Mouse (Mus musculus) heart, adult 8-10 months (tissue): ENCODE data around the gene Map3k12. TPM values are rescaled to one million over a fixed set of nuclear protein-coding genes. Genes with fewer than 3 reads are reported as not detected.

Experiments
- DNase-seq: peaks from one replicate; pipeline ENCODE4 v3.0.0; 2022; ENCODE audit warnings: low spot score
- total RNA-seq, 4 experiments: library from RNA; stranded (reverse); gene quantifications; 2 replicates each; pipeline ENCODE4 v1.2.4; 2022

Map3k12 gene
- total RNA-seq, result 1 to 10 TPM; 1.7 to 2.8 (median 2.3) TPM

DNA sequence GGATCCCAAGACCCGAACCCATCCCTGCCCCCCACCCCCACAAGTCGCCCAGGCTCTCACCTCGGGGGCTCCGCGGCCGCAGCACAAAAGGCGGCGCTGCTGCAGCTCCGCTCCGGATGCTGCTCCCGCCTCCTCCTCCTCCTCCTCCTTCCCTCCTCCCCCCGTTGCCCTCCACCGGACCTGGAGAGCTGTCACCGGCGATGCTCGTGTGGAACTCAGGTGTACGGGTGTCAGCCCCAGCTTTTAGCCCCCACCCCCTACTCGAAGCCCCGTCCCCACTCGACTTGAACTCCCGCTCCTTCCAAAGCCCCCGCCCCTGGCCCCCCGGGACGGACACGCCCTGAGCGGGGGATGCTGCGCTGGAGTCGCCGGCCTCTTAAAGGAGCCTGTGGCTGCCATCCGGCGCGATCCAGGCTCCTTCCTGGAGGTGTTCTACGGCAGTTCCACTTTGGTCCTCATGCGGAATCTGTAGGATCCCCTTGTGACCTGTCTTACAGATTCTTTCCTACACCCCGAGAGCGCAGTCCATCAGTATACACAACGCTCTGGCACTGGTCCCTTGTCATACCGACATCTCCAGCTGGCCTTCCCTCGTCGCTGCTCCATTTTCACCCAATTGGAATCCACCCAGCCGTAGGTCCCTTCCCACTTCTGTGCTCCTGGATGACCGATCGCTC is at the start of gene Map3k12:
TSS of gene Map3k12 (minus strand) at position 337 of the 677 bp plus-strand sequence.
- peak; percentile 64 for DNase-seq

DNA sequence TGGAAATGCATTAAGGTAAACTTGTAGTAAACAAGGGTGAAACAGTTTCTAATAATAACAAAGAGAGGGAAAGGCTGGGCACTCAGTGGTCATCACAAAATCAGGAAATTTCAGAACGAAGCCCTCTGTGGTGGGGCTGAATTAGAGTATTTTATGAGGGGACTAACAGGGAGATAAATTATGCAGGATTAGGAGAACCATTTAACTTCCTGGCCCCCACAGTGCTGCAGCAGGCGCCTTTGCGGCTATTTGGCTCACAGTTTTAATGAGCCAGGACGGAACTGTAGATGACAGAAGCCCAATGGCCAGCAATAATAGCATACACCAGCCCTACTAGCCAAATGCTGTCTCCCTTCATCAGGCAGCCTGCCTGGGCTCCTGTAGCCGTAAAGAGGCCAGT is 46.8 kb upstream of the Map3k12 start:
- no peak for DNase-seq

DNA sequence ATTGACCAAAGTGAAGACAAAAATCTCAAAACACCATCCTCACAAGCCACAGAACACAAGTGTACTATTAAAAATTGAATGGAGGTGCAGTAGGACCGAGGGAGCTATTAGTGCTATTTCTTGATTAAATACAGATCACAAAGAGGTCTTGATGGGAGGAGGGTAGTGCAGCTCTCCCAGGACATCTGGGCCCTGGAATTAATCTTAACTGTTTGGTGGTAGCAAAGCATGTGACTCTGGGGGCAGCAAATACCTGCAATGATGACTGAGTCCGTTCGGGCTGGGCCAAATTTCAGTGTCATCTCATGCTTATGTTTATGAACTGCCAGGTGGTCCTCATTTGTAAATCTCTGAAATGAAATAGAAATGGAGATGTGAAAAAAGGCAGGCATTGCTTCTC is 46.2 kb upstream of the Map3k12 start:
- no peak for DNase-seq

DNA sequence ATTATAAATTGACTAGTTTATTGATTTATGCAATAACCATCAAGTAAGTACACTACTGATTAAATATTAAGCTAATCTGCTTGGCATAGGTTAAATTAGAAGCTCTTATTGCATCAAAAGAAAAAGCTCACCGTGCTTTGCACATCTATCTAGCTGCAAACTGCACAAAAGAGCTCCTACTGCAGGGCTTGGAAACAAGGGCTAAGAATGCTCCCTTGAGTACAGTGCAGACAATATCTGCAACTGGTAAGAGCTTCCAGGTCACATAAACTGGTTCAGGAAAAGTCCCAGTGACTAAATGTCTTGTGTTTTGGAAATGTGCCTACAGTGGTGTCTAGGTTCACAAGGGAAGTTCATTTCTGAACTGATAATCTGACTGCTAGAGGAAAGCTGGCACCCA is 45.6 kb upstream of the Map3k12 start:
- DNase-seq, result no peak

DNA sequence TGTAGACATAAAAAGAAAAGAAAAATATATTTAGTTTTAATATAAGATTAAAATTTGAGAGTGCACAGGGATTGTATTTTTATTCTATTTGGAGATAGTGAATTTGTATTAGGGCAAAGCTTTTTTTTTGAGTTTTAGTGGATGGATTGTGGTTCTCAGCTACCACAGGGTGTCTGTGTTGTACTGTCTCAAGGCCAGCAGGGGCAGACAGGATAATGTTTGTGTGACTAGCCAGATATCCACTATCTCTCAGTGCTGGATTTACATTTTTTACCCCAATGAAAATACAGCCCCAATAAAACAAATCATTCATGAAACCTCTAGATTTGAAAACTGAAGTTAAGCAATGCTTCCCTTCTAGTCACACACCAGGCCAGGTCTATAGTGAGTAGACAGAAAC is 40.7 kb upstream of the Map3k12 start:
- DNase-seq, result no peak

DNA sequence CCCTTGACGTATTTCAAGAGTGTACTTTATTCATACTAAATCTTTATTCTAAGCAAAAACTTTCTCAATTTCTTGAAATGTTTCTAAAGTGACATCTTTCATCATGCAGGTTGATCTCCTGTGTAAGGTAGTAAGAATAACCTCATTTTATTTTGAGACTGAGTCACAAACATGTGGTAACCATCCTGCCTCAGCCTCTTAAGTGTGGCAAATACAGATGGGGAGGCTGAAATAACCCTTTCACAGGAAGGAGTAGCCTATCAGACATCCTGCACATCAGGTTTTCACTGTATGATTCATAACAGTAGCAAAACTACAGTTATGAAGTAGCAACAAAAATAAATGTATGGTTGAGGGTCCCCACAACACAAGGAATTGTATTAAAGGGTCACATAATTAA is 38.7 kb upstream of the Map3k12 start:
- DNase-seq, result no peak

DNA sequence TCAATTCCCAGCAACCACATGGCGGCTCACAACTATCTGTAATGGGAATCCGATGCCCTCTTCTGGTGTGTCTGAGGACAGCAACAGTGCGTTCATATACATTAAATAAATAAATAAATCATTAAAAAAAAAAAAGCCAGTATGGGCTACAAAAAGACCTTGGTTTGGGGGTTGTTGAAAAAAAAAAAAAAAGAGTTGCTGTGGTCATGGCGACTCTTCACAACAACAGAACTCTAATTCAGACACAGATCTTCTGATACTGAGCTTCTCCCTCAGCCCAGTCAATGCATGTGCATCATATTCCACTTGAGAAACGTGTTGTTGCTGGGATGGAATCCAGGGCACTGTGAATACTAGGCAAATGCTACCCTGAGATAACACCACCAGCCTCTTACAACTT is 35.7 kb upstream of the Map3k12 start:
- no peak for DNase-seq

DNA sequence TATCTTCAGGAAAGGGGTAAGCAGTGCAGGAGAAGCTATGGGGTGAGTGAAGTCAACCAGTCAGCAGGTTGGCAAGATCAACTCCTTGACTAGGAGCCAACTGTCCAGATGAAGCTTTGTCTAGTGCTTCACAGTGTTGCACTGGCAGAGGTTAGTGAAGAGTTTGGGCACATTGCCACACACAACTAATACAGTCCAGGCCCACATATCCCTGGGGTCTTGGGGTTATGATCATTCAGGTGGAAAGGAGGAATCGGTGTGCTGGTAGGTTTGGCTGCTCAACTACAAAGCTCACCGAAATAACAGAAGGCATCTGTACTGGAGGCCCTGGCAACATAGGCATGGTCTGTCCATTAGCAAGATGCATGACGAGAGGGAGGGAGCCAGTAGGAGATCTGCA is 30.6 kb upstream of the Map3k12 start:
- peak; percentile 51 for DNase-seq

DNA sequence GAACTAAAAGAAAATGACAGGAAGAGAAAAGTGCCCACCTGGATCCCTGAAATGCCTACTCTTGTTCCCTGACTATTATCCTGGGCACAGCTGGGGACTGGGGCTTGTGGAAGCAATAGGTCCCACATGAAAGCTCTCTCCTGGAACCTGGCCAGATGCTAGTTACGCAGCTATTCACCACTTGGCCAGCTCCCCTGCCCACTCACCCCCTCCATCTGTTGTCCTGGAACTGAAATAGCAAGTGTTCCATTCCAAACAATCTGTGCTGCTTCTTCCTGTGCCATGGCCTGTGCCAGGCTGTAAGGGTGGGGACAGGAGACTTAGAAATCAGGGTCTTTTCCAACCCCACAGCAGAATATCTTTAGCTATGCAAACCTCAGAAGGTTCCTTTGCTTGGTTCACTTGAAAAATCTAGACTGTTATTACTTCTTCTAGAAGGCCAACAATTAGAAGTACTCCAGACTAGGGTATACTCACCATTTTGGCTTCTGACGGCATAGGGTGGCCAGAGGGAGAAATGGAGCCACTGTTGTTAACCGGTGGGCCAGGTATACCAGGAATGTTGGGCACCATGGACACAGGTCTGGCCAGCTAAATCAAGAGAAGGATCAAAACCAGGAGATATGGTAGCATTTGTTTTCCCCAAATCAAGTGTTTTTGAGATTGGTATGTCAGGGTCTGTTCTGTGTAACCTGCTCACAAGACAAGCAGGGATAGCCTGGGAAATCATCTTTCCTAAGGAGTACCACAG is 30.0 kb upstream of the Map3k12 start:
- peak; percentile 77 for DNase-seq

DNA sequence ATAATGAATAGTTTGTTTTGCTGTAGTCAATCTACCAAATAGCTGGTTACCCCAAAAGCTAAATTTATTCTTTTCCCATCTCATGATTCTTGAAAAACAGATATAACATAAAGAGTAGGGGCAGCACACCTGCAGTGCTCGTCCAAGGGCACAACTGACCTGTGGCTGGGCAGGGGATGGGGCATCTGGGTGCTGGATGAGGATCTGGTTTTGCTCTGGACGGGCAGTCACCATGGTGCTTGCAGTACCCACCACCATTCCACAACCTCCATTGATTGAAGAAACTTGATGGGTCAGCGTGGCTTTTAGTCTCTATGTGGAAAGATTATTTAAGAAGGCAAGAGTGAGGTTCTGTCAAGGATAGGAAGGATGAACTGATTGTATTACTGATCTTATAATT is 29.4 kb upstream of the Map3k12 start:
- DNase-seq, result no peak

DNA sequence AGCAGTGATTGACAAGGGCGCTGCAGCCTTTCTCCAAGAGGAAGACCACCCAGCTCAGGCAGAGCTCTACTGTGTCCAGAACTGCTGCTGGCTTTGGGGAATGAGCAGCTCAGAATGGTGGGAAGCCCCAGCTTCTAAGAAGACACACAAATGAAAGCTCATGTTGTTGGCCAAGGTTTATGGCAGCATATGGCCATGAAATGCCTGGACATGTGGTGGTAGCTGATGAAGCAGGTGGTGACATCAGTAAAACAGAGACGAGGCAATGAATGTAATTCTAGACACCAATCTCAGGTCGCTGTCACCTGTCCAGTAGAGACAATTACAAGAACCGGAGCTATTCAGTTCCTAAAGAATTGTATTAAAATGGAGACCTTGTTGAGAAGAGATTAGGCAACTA is 27.9 kb upstream of the Map3k12 start:
- DNase-seq, result no peak

DNA sequence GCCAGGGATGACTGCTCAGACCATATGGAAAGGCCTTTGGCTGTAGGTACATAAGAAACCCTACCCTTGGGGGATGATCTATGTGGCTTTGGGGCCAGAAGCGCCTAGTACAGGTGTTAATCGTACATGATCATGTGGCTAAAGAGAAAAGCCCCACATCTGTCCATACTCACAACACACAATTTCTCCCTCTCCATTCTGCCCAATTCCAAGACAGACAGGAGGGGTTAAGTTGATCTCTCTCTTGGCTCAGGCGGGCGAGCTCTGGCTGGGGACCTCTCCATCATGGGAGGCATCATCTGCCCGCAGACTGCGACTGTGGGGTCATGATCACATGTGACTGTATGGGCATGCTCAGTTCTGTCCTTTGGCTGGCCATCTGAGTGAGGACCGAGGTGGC is 17.1 kb upstream of the Map3k12 start:
- no peak for DNase-seq

DNA sequence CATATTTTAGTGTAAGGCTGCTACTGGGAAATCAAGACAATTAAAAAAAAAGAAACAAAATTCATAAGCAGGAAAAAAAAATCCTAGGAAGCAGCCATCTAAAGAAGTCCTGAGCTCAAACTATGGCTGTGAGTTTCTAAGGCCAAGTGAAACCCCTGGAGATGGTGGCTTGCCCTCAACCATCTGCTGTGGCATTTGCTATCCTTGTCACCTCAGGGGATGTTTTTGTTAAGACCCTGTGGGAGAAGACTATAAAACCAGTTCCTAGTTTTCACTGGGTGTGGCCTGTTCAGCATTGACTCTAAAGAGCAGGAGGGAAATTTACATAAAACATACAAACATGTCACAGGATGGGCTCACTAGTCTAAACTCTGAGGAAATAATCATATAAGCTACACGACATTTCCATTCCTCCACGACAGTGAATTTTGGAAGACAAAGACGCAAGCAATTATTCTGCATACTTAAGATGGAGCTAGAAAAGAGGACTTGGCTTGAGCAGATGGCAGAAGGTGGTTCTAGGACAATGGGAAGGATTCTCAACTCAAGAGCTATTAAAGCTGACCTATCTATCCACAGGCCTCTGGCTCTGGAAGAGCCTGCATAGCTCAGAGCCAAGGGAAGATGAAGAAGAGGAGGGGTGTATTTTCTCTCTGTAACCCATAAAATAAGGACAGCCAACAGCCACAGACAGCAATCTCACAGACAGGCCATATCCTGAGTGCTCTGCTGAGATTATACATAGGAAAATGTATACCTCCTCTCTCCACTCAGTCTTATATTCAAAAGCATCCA is 15.4 kb upstream of the Map3k12 start:
- DNase-seq, result no peak

DNA sequence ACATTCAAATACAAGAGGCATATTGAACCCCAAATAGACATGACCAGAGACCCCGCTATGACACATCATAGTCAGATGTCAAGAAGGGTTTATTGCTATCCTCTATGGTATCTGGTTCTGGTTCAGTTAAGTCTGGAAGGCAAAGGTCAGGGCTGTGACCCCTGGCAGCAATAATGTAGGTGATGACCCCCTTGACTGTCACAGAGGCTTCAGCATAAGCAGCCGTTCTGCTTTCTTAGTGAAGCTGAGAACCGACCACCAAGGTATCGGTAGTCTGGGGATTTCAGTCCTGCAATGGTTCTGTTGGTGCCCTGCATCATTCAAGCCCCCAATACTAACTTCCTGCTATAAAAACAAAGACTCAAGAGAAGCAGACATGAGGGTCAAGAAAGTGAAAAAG is 14.7 kb upstream of the Map3k12 start:
- DNase-seq, result no peak

DNA sequence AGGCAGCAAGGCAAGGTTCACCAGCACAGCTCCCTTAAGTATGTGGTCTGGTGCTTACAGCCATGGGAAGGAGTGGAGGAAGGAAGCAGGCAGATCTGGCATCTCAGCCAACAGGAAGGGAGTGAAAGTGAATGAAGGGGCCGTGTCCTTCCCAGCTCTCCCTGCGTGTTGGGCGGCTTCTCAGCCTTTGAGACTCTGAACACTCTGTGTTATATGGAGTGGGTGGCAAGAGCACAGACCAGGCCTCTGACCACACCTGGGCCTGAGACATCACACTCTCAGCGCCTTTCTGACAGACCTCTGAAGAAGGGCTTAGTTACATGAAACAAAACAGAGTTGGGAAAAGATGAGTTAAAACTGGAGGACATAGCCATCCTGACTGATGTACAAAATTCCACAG is 13.7 kb upstream of the Map3k12 start:
- DNase-seq, result no peak

DNA sequence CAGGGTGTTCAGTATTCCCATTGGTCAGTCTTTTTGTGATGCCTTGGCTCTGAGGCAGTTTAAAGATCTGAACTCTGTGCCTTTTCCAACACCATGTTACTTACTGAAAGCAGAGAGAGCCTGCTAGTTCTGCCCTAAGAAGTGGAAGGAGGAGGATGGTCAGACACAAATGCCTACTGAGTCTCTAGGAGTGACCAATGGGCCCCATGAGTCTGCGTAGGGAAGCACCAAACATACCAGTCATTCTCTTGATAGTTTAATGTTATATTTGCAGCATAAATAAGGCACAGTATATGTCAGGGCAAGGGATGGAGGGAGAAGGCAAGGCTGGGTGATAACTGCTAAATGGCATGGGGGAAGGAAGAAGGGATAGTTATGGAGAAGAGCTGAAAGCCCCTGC is 11.5 kb upstream of the Map3k12 start:
- no peak for DNase-seq

DNA sequence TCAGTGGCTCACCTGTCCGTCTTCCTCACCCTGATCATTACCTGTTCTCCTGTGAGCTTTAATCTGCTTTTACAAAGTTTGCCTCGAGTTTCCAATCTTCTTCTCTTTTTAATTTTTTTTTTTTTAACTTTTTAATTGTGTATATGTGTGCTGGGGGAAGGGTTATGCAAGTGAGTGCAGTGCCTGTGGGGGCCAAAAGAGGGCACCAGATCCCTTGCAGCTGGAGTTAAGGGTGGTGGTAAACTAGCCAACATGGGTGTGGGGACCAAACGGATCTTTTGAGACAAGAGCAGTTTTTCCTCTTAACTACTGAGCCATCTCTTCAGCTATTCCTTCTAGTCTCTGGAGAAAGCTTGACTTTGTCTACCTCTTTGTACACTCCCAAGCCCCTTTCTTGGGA is 11.1 kb upstream of the Map3k12 start:
- DNase-seq, result no peak

DNA sequence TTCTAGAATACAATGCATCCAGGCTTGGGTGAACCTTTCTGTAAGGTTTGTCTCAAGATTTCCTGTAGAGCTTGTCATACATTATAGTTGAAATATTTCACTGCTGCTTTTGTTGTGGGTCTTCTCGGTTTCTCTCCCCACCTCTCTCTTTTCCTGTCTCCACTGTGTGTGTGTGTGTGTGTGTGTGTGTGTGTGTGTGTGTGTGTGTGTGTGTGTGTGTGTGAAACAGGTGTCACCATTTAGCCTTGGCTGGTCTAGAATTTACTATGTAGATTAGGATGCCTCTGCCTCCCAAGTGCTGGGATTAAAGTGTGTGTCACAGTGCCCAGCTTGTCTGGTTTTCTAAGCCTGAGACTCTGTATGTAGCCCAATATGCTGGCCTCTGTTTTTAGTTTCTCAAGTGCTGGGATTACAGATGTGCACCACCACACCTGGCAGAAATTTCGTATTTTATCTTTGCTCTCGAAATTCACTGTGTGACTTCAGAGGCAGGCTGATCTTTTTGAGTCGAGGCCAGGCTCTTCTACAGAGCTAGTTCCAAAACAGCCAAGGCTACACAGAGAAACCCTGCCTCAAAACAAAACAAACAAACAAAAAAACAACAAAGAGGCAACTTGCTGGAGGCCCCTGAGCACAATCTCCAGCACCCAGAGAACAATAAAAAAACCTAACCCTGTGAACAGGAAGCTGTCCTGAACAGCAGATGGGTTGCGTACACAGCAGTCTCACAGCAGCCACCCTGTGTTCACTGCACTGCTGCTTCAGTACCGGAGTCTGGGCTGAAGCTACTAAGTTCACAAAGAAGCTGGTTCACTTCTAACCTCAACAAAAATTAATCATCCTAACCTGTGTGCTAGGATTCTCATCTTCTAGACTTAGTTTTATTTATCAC is 9.5 kb upstream of the Map3k12 start:
- DNase-seq, result no peak

DNA sequence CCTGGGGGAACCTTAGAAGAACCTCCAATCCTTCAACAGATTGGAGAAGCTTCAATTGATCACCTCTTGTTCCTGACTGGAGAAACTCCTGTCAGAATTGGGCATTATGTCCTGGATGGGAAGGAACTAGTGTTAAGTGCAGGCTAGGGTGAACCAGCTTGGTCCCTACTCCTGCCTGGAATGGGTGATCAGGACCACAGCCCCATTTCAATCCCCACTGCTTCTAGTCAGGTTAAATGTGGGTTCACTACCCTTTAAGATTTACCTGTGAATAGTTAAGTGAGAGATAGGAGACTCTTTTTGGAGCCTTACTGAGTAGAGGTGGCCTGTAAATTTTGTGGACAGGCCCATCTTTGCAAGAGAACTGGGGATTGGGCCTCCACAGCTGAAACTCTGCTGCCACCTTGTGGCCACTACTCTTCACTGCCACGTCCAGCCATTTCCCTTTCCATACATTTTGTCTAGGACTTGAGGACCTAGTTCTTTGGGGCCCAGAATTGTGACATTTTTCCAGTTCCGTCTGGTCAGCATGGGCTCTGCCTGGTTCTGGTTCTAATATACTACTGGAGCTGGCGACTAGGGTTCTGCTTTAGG is 8.1 kb upstream of the Map3k12 start, which contains the start of gene Npff:
TSS of gene Npff (minus strand) at position 51 of the 594 bp plus-strand sequence.
- peak; percentile 69 for DNase-seq

DNA sequence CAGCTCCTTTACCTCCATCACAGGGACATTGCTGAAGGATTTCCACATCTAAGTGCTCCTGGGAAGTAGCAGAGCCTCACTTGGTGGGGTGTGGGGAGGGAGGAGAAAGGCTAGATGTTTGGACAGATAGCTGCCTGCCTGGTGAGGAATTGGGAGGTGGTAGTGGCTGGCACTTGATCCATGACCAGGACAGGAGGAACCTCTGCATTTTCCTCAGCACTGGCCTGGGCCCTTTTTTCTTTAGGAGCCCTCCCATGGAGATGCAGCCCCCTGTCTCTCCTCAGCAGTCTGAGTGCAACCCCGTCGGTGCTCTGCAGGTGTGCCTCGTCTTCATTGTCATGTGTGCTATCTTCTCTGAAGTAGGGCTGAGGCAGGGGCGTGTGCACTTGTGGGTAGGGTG is 4.6 kb upstream of the Map3k12 start:
- DNase-seq, result no peak

DNA sequence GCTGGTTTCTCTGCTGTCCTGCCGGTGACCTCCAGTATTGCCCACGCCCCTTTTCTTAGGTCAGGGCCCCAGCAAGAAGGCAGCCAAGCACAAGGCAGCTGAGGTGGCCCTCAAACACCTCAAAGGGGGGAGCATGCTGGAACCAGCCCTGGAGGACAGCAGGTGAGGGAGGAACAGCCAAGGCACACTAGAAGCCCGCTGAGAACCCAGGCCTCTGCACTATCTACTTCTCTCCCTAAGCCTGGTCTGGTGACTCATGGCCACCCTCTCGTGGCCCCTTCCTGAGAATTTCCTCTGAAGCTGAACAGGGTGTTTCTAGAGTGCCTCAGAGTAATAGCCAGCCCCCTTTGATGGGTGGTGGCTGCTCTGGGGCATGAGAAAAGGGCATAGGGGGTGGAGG is 3.6 kb upstream of the Map3k12 start:
- DNase-seq, result no peak
